9 mouse cellular contexts compared by ENCODE assay signal in the genomic region with DNA sequence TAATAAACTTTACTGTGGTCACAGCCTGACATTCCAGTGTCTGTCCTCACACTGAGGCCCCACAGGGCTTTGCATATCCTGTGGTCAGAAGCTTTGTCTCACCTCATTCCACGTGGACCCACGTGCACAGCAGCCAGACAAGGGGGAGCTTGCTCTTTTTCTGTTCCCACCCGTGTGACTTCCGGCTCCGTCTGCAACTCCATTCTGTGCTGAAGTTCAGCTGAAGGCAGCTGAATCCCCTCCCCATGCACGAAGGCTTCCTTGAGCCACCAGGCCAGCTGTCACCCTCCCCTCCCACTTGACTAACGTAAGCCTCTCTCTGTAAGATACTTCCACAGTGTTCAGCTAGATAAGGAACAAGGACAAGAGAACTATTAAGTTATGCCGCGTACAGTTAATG.
DNase-seq lines count a peak whose midpoint lies in the region; ATAC-seq and TF ChIP-seq lines count a peak whose summit lies in the region.
"Had no signal": no experiment of that assay in that cellular context is flagged by ENCODE, and none has a peak within 500 bp of the region (broad histone marks: within the 10 kb centered on the region; RNA-seq: fewer than 3 reads in every experiment).

No protein-coding gene starts in this region.

- DNase-seq in MEL (ENCODE audit: low read depth, low spot score): peak; percentile 14
- peak; percentile 13 to 27 for DNase-seq in heart, postnatal 10 days
- DNase-seq in naive thymus-derived CD4-positive, alpha-beta T cell, adult 2 months (ENCODE audit: low read depth): peak; percentile 44
- DNase-seq in left cerebral cortex, adult 9 months (ENCODE audit: low spot score in 2 of 2): no peak
- DNase-seq in right cerebral cortex, postnatal 4 days: no peak
- DNase-seq: cerebellum, adult 2 months had no signal

- no peak for TF ChIP-seq POLR2A in MEL (IDR thresholded peaks at IDR 0.05; ENCODE audit: control insufficient read depth in 1 of 2, insufficient read depth in 1 of 2, low read depth in 1 of 2, low read length in 2 of 2, poor library complexity in 1 of 2)

- H3K9ac ChIP-seq in intestine, embryonic 16.5 days (ENCODE audit: low read depth, low read length): no peak overlapping the region
- H3K9ac ChIP-seq in intestine, postnatal 0 days (ENCODE audit: low read depth, low read length): no peak overlapping the region
- H3K9ac ChIP-seq in MEL (ENCODE audit: control insufficient read depth, low read depth, low read length, poor library complexity, severe bottlenecking): no peak overlapping the region

- H3K4me2 ChIP-seq in intestine, embryonic 16.5 days (ENCODE audit: low read depth, low read length): no peak overlapping the region
- no peak overlapping the region for H3K4me2 ChIP-seq in intestine, postnatal 0 days (replicated peaks; ENCODE audit: low read depth)

- H3K79me2 ChIP-seq in MEL (ENCODE audit: control insufficient read depth, insufficient read depth, low read length, poor library complexity): no peaks in the 10 kb centered on the region

- WGBS in intestine, embryonic 16.5 days: 29% methylated on average over 9 of the region's 9 CpGs
- 24% methylated on average over 9 of the region's 9 CpGs for WGBS in intestine, postnatal 0 days

- intact Hi-C loops in heart, postnatal 10 days (cut with DNase I): loop anchor here (10.0 kb wide), 1 partner anchor 263 kb away; no protein-coding TSS in a partner anchor

- TF ChIP-seq RAD21 in MEL (IDR thresholded peaks at IDR 0.05; ENCODE audit: low read depth, low read length): no peak

- peaks cover 3% of the 10 kb centered on the region; the same call in 1 of the 2 replicates for H3K4me1 ChIP-seq in intestine, embryonic 16.5 days (ENCODE audit: control insufficient read depth, insufficient read depth, low read length)
- H3K4me1 ChIP-seq in intestine, postnatal 0 days (replicated peaks; ENCODE audit: control insufficient read depth, insufficient read depth, low read length): no peaks in the 10 kb centered on the region
- H3K4me1 ChIP-seq in MEL (ENCODE audit: control insufficient read depth in 1 of 2, insufficient read depth in 2 of 2, low read length in 2 of 2): no peaks in the 10 kb centered on the region

- TF ChIP-seq CTCF in intestine, postnatal 0 days (IDR thresholded peaks at IDR 0.05; ENCODE audit: low read depth): no peak
- TF ChIP-seq CTCF in MEL (IDR thresholded peaks at IDR 0.05 in 2 of 3, conservative IDR thresholded peaks at IDR 0.05 in 1 of 3; ENCODE audit: control insufficient read depth in 1 of 3, insufficient read depth in 1 of 3, low read depth in 2 of 3, low read length in 3 of 3, poor library complexity in 1 of 3, severe bottlenecking in 1 of 3): no peak

- ATAC-seq in intestine, embryonic 16.5 days: peak; percentile 38; the same call in 1 of the 2 replicates
- ATAC-seq in intestine, postnatal 0 days: no peak
- no peak for ATAC-seq in frontal cortex, adult (ENCODE audit: low TSS enrichment)

- no peaks in the 10 kb centered on the region for H3K36me3 ChIP-seq in intestine, embryonic 16.5 days (ENCODE audit: control insufficient read depth, insufficient read depth, low read length)
- H3K36me3 ChIP-seq in intestine, postnatal 0 days (ENCODE audit: control insufficient read depth, insufficient read depth): no peaks in the 10 kb centered on the region
- H3K36me3 ChIP-seq in MEL (ENCODE audit: control insufficient read depth in 1 of 2, insufficient read depth in 2 of 2, low read length in 2 of 2): no peaks in the 10 kb centered on the region

- no peak overlapping the region for H3K27ac ChIP-seq in intestine, embryonic 16.5 days (ENCODE audit: low read length)
- H3K27ac ChIP-seq in intestine, postnatal 0 days (ENCODE audit: low read depth, low read length): no peak overlapping the region
- H3K27ac ChIP-seq in MEL (ENCODE audit: control insufficient read depth, low read depth, low read length): no peak overlapping the region

- H3K9me3 ChIP-seq in intestine, embryonic 16.5 days (ENCODE audit: control insufficient read depth, low read length): no peaks in the 10 kb centered on the region
- H3K9me3 ChIP-seq in intestine, postnatal 0 days (ENCODE audit: control insufficient read depth): no peaks in the 10 kb centered on the region
- no peaks in the 10 kb centered on the region for H3K9me3 ChIP-seq in MEL (replicated peaks; ENCODE audit: insufficient read depth, low read length)

- no peaks in the 10 kb centered on the region for H3K27me3 ChIP-seq in intestine, embryonic 16.5 days (replicated peaks; ENCODE audit: control insufficient read depth, insufficient read depth, low read length)
- H3K27me3 ChIP-seq in intestine, postnatal 0 days (replicated peaks; ENCODE audit: control insufficient read depth, insufficient read depth, low read length): no peaks in the 10 kb centered on the region
- peaks cover 7 to 11% of the 10 kb centered on the region in 2 experiments for H3K27me3 ChIP-seq in MEL (ENCODE audit: control insufficient read depth in 1 of 2, insufficient read depth in 2 of 2, low read length in 2 of 2)

- H3K4me3 ChIP-seq in intestine, embryonic 16.5 days (ENCODE audit: low read length): no peak overlapping the region
- H3K4me3 ChIP-seq in intestine, postnatal 0 days (ENCODE audit: low read depth, low read length): no peak overlapping the region
- H3K4me3 ChIP-seq in MEL (ENCODE audit: control insufficient read depth in 1 of 2, insufficient read depth in 1 of 2, low read depth in 2 of 2, low read length in 2 of 2): no peak overlapping the region

- TF ChIP-seq EP300 in MEL (IDR thresholded peaks at IDR 0.05; ENCODE audit: low read depth in 1 of 2, low read length in 2 of 2): no peak

TF ChIP-seq in MEL, 35 proteins besides CTCF, POLR2A, EP300 and RAD21:
- TF ChIP-seq MAX (IDR thresholded peaks at IDR 0.05; ENCODE audit: low read length): no peak

Comparison
In these comparisons a context has a peak if more than half of its experiments do, and no peak if none do; other contexts are left out.
1. DNase-seq: peak in MEL (single experiment), heart, postnatal 10 days (2 of 2) and naive thymus-derived CD4-positive, alpha-beta T cell, adult 2 months (single experiment); none in left cerebral cortex, adult 9 months (0 of 2) and right cerebral cortex, postnatal 4 days (single experiment).